Mouse (Mus musculus) G1E (cell line): ENCODE data around the gene Slc10a3.

Source experiments
- CTCF ChIP-seq: IDR thresholded peaks from 2 replicates; pipeline ENCODE4 v1.5.1; 2012; ENCODE audit warnings: low read depth, low read length, inconsistent platforms, mixed read lengths
- GATA2 ChIP-seq: IDR thresholded peaks from 2 replicates; pipeline ENCODE4 v1.6.1; 2012; ENCODE audit warnings: low read depth, low read length, inconsistent platforms, borderline replicate concordance

DNA sequence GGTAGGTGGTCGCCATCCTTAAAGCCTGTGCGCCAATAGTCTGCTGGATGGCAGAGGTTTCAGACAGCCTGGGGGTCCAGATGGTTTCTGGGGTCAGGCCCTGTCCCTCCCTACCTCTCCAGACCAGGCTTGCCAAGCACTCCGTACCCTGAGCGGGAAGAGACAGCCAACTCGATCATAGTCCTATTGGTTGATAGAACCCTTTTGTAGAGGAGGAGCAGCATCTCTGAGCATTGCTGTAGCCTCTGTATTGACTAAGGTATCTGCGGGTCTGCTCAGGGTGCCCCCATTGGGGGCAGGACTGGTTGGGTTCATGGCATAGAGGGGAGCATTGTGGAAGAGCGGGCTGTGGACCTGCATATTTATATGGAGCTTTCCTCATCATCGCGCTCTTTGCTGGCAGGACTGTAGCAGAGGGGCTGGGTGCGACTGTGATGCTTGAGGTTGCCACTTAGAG lies 43.9 kb downstream of the Slc10a3 start:
- TF ChIP-seq CTCF (no peak), GATA2 (no peak)
